Mouse (Mus musculus) heart, embryonic 10.5 days (tissue): ENCODE measurements around the gene Pon1. TPM values are rescaled to one million over a fixed set of nuclear protein-coding genes. Genes with fewer than 3 reads are reported as not detected.
"Not testable (repeated sequence)": the region's sequence is repeated elsewhere in the genome, so short reads cannot be mapped to it uniquely, and the experiment has no call there.

ENCODE experiments used
- DNase-seq: peaks from one replicate; pipeline ENCODE4 v3.0.0-alpha.2; 2017; ENCODE audit warnings: low spot score
- H3K27ac ChIP-seq: fragments of 300-500 bp; sonication (generic); 2 replicates; pipeline ENCODE4 v1.5.1; 2016; ENCODE audit warnings: mild to moderate bottlenecking
- H3K27me3 ChIP-seq: fragments of 300-500 bp; sonication (generic); 2 replicates; pipeline ENCODE4 v1.6.1; 2016; ENCODE audit warnings: mild to moderate bottlenecking; ENCODE audit not compliant: poor library complexity, insufficient read depth, severe bottlenecking
- H3K36me3 ChIP-seq: fragments of 300-500 bp; sonication (generic); 2 replicates; pipeline ENCODE4 v1.6.1; 2016; ENCODE audit warnings: mild to moderate bottlenecking, moderate library complexity
- H3K4me1 ChIP-seq: fragments of 300-500 bp; sonication (generic); 2 replicates; pipeline ENCODE4 v1.6.1; 2016; ENCODE audit warnings: mild to moderate bottlenecking
- H3K4me3 ChIP-seq: fragments of 300-500 bp; sonication (generic); 2 replicates; pipeline ENCODE4 v1.5.1; 2016; ENCODE audit warnings: mild to moderate bottlenecking, moderate library complexity
- H3K9me3 ChIP-seq: fragments of 300-500 bp; sonication (generic); 2 replicates; pipeline ENCODE4 v1.6.1; 2016; ENCODE audit warnings: mild to moderate bottlenecking, moderate library complexity
- WGBS: fragments of 180-500 bp; shearing (Covaris S2); methylation state at CpG from one replicate; pipeline ENCODE4 v1.1.7; 2016; 5-methylcytosine and 5-hydroxymethylcytosine counted together
- polyA plus RNA-seq: library from polyadenylated mRNA; unstranded; fragments of >200 nt; fragmentation: Nextera tagmentation; extraction: Ambion mirVana; gene quantifications from 2 replicates; pipeline ENCODE4 v1.2.1, GENCODE M21; 2016

The Pon1 gene
- 0.21 TPM in 1 of 2 replicates, not detected in the other for polyA plus RNA-seq

DNA sequence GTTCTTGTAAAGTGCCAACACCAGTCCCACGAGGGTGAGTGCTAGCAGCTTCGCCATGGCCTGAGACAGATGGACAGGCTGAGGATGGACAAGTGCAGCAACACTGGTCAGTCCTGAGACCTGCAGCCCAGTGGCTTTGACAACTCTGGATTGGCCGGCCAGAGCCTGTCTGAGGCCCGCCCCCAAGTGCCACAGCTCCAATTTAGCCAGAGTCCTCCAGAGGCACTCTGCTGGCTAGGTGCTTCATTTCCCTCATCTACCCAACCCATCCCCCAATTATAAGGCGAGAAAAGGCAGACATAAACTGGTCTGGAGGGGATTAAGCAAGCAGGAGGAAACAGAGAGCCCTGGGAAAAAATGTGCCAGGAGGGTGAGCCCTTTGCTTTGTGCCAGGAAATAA lies at the start of gene Pon1:
TSS of gene Pon1 (minus strand) at position 254 of the 400 bp plus-strand sequence.
- H3K4me1 ChIP-seq = peaks cover 10% of the 10 kb centered on the region; the same call in 1 of the 2 replicates
- no peak for DNase-seq
- no peak within 1 kb of the TSS for H3K27ac ChIP-seq
- no peaks in the 10 kb centered on the region for H3K36me3 ChIP-seq
- 39% methylated on average over 5 of the region's 5 CpGs for WGBS
- no peaks in the 10 kb centered on the region for H3K27me3 ChIP-seq
- H3K4me3 ChIP-seq = no peak within 1 kb of the TSS
- H3K9me3 ChIP-seq = no peaks in the 10 kb centered on the region

DNA sequence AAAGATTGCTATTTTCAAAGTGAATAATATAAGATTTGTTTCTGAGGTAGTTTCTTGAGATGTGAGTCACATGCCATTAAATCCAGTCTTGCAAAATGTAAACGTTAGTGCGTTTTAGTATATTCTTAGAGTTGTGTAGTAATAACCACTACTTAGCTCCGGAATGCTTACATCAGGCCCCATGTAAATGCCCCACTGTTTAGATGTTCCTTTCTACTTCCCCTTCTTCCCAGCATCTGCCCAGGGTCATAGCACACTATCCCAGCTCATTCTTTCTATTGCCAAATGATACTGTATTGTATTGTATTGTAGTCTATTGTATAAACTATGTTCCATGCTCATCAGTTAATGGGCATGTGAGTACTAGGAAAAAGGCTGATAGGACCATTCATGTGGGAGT lies 45.1 kb upstream of the Pon1 start:
- peaks cover 15% of the 10 kb centered on the region; the same call in 1 of the 2 replicates for H3K36me3 ChIP-seq
- no peak overlapping the region for H3K27ac ChIP-seq
- no peaks in the 10 kb centered on the region for H3K9me3 ChIP-seq
- 89% methylated on average over 3 of the region's 3 CpGs for WGBS
- H3K4me1 ChIP-seq = no peaks in the 10 kb centered on the region
- H3K27me3 ChIP-seq = no peaks in the 10 kb centered on the region
- no peak overlapping the region for H3K4me3 ChIP-seq
- DNase-seq = no peak

- no peak for DNase-seq
- no peaks in the 10 kb centered on the region for H3K9me3 ChIP-seq
- 88% methylated on average over 4 of the region's 4 CpGs for WGBS
- H3K27ac ChIP-seq = no peak overlapping the region
- peaks cover 12% of the 10 kb centered on the region; the same call in 1 of the 2 replicates for H3K36me3 ChIP-seq
- H3K27me3 ChIP-seq = no peaks in the 10 kb centered on the region
- H3K4me1 ChIP-seq = no peaks in the 10 kb centered on the region
- H3K4me3 ChIP-seq = no peak overlapping the region
Measured at GRCm38 (mm10) chr6:5237510-5237909, 43.8 kb upstream of the Pon1 start.

- H3K4me1 ChIP-seq = no peaks in the 10 kb centered on the region
- H3K36me3 ChIP-seq = peaks cover 8% of the 10 kb centered on the region; the same call in 1 of the 2 replicates
- no peak overlapping the region for H3K4me3 ChIP-seq
- no peak overlapping the region for H3K27ac ChIP-seq
- no peaks in the 10 kb centered on the region for H3K9me3 ChIP-seq
- no peaks in the 10 kb centered on the region for H3K27me3 ChIP-seq
- no peak for DNase-seq
- WGBS = 92% methylated on average over 8 of the region's 8 CpGs
Measured at GRCm38 (mm10) chr6:5236843-5237371, 43.2 kb upstream of the Pon1 start.

- no peak overlapping the region for H3K4me3 ChIP-seq
- H3K36me3 ChIP-seq = peaks cover 10% of the 10 kb centered on the region; the same call in 1 of the 2 replicates
- H3K27ac ChIP-seq = no peak overlapping the region
- 69% methylated on average over 3 of the region's 3 CpGs for WGBS
- H3K27me3 ChIP-seq = no peaks in the 10 kb centered on the region
- H3K4me1 ChIP-seq = no peaks in the 10 kb centered on the region
- H3K9me3 ChIP-seq = no peaks in the 10 kb centered on the region
- no peak for DNase-seq
Measured at GRCm38 (mm10) chr6:5234563-5234962, 40.8 kb upstream of the Pon1 start.

GRCm38 (mm10) chr6:5233812-5234211 lies 40.1 kb upstream of the Pon1 start:
- no peak overlapping the region for H3K27ac ChIP-seq
- peaks cover 6% of the 10 kb centered on the region; the same call in 1 of the 2 replicates for H3K36me3 ChIP-seq
- 92% methylated on average over 1 of the region's 1 CpGs for WGBS
- H3K27me3 ChIP-seq = no peaks in the 10 kb centered on the region
- no peaks in the 10 kb centered on the region for H3K9me3 ChIP-seq
- H3K4me3 ChIP-seq = no peak overlapping the region
- no peaks in the 10 kb centered on the region for H3K4me1 ChIP-seq
- DNase-seq = no peak

- Histone ChIP-seq H3K4me1 (no peaks in the 10 kb centered on the region), H3K9me3 (no peaks in the 10 kb centered on the region)
Measured at GRCm38 (mm10) chr6:5232022-5232421, 38.3 kb upstream of the Pon1 start.

GRCm38 (mm10) chr6:5230261-5230660 lies 36.5 kb upstream of the Pon1 start:
- Histone ChIP-seq H3K27ac (no peak overlapping the region), H3K4me1 (no peaks in the 10 kb centered on the region), H3K27me3 (no peaks in the 10 kb centered on the region), H3K9me3 (no peaks in the 10 kb centered on the region), H3K4me3 (no peak overlapping the region), H3K36me3 (peaks cover 8% of the 10 kb centered on the region; the same call in 1 of the 2 replicates)
- no peak for DNase-seq
- 87% methylated on average over 5 of the region's 5 CpGs for WGBS

More at GRCm38 (mm10) chr6:5232022-5232421, 38.3 kb upstream of the Pon1 start:
- 82% methylated on average over 4 of the region's 4 CpGs for WGBS
- Histone ChIP-seq H3K27ac (no peak overlapping the region), H3K27me3 (no peaks in the 10 kb centered on the region), H3K36me3 (peaks cover 11% of the 10 kb centered on the region; the same call in 1 of the 2 replicates), H3K4me3 (no peak overlapping the region)
- no peak for DNase-seq

GRCm38 (mm10) chr6:5223551-5223950 lies 29.8 kb upstream of the Pon1 start:
- not testable (repeated sequence) for H3K9me3 ChIP-seq, H3K27ac ChIP-seq, H3K36me3 ChIP-seq, H3K4me3 ChIP-seq, DNase-seq, H3K27me3 ChIP-seq, H3K4me1 ChIP-seq
- WGBS = 87% methylated on average over 2 of the region's 2 CpGs

- Histone ChIP-seq H3K4me1 (no peaks in the 10 kb centered on the region), H3K36me3 (peaks cover 2% of the 10 kb centered on the region; the same call in 1 of the 2 replicates), H3K9me3 (no peaks in the 10 kb centered on the region), H3K4me3 (no peak overlapping the region), H3K27ac (no peak overlapping the region), H3K27me3 (no peaks in the 10 kb centered on the region)
- 74% methylated on average over 3 of the region's 3 CpGs for WGBS
- DNase-seq = no peak
Measured at GRCm38 (mm10) chr6:5222080-5222479, 28.3 kb upstream of the Pon1 start.

GRCm38 (mm10) chr6:5218190-5218589 lies 24.4 kb upstream of the Pon1 start:
- Histone ChIP-seq H3K4me3 (no peak overlapping the region), H3K27me3 (no peaks in the 10 kb centered on the region), H3K9me3 (no peaks in the 10 kb centered on the region), H3K27ac (no peak overlapping the region), H3K4me1 (no peaks in the 10 kb centered on the region), H3K36me3 (peaks cover 6% of the 10 kb centered on the region)
- no peak for DNase-seq
- WGBS = 83% methylated on average over 4 of the region's 4 CpGs

- no peaks in the 10 kb centered on the region for H3K36me3 ChIP-seq
- no peak for DNase-seq
- WGBS = 87% methylated on average over 2 of the region's 2 CpGs
- no peak overlapping the region for H3K27ac ChIP-seq
- H3K4me1 ChIP-seq = no peaks in the 10 kb centered on the region
- no peak overlapping the region for H3K4me3 ChIP-seq
- no peaks in the 10 kb centered on the region for H3K9me3 ChIP-seq
- no peaks in the 10 kb centered on the region for H3K27me3 ChIP-seq
Measured at GRCm38 (mm10) chr6:5207817-5208216, 14.1 kb upstream of the Pon1 start.

DNA sequence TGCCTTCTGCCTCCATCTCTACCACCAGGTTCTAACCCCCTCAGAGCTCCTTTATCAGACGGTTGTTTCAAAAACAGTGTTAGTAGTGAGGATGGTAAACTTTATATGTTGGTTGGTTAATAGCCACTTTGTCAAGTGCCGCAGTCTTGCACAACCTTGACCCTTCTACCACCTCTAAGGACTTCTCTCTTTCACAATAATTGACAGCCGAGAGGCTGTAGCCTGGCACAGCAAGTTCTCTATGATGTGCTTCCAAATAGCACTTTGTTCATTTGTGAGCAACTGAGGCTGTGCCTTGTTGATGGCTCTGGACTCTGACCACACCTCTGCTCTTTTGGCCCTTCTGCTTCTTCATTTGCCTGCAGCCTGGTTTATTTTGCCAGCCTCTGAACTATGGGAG lies 6.2 kb upstream of the Pon1 start:
- Histone ChIP-seq H3K4me1 (no peaks in the 10 kb centered on the region), H3K4me3 (no peak overlapping the region), H3K36me3 (no peaks in the 10 kb centered on the region), H3K27ac (no peak overlapping the region), H3K27me3 (no peaks in the 10 kb centered on the region), H3K9me3 (no peaks in the 10 kb centered on the region)
- WGBS = 82% methylated on average over 3 of the region's 3 CpGs
- no peak for DNase-seq

DNA sequence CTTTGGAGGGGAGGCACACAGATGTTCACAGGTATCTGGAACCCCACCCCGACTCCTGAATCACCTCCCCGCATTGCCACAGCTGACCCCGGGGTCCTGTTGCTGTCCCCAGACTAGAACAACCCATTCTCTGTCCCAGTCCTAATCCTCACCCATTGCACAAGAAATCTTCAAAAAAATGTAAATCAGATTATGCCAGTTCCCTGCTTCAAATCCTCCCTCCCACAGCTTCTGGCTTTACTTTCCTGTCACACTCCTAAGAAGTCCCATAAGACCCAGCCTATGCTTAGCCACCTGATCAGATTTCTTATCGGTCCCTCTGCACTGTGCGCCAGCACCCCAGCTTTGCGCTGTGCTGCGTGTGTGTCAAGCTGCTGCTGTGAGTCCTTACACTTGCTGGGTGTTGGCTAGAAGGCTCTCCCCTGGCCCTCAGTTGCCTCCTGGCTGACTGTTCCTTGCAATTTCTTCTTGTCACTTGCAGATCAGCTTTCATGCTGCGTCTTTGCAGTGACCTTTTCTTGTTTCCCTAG lies 5.7 kb upstream of the Pon1 start:
- 76% methylated on average over 8 of the region's 8 CpGs for WGBS
- no peak for DNase-seq
- H3K4me3 ChIP-seq = no peak overlapping the region
- H3K36me3 ChIP-seq = no peaks in the 10 kb centered on the region
- no peak overlapping the region for H3K27ac ChIP-seq
- H3K9me3 ChIP-seq = no peaks in the 10 kb centered on the region
- H3K4me1 ChIP-seq = no peaks in the 10 kb centered on the region
- H3K27me3 ChIP-seq = no peaks in the 10 kb centered on the region
